Mouse (Mus musculus) neural tube, embryonic 12.5 days (tissue): ENCODE data around the gene Dusp7. TPM values are rescaled to one million over a fixed set of nuclear protein-coding genes. Genes with fewer than 3 reads are reported as not detected.

ENCODE experiments used
- ATAC-seq: fragments of 200-750 bp; cut with Nextera tagmentation; 2 replicates; pipeline ENCODE4 v1.8.0; 2017; ENCODE audit warnings: low read depth, mild to moderate bottlenecking, moderate TSS enrichment, moderate library complexity; ENCODE audit not compliant: low FRiP score
- H3K27ac ChIP-seq: fragments of 300-500 bp; sonication (generic); 2 replicates; pipeline ENCODE4 v1.5.1; 2016
- H3K27me3 ChIP-seq: fragments of 300-500 bp; sonication (generic); replicated peaks from 2 replicates; pipeline ENCODE4 v1.6.1; 2016; ENCODE audit warnings: mild to moderate bottlenecking
- H3K36me3 ChIP-seq: fragments of 300-500 bp; sonication (generic); 2 replicates; pipeline ENCODE4 v1.6.1; 2016; ENCODE audit warnings: mild to moderate bottlenecking
- H3K4me1 ChIP-seq: fragments of 300-500 bp; sonication (generic); 2 replicates; pipeline ENCODE4 v1.6.1; 2016
- H3K4me2 ChIP-seq: fragments of 300-500 bp; sonication (generic); replicated peaks from 2 replicates; pipeline ENCODE4 v1.6.1; 2016; ENCODE audit warnings: mild to moderate bottlenecking
- H3K4me3 ChIP-seq: fragments of 300-500 bp; sonication (generic); 2 replicates; pipeline ENCODE4 v1.5.1; 2016
- H3K9ac ChIP-seq: fragments of 300-500 bp; sonication (generic); 2 replicates; pipeline ENCODE4 v1.6.1; 2016; ENCODE audit warnings: mild to moderate bottlenecking
- H3K9me3 ChIP-seq: fragments of 300-500 bp; sonication (generic); 2 replicates; pipeline ENCODE4 v1.6.1; 2016; ENCODE audit warnings: mild to moderate bottlenecking
- WGBS: fragments of 180-500 bp; shearing (Covaris S2); methylation state at CpG from one replicate; pipeline ENCODE4 v1.1.7; 2016; 5-methylcytosine and 5-hydroxymethylcytosine counted together
- polyA plus RNA-seq: library from polyadenylated mRNA; unstranded; fragments of >200 nt; fragmentation: Nextera tagmentation; extraction: Ambion mirVana; gene quantifications from 2 replicates; pipeline ENCODE4 v1.2.1, GENCODE M21; 2016

Dusp7 gene
- polyA plus RNA-seq, 1 experiment from 2014 or later: 21.3 TPM

DNA sequence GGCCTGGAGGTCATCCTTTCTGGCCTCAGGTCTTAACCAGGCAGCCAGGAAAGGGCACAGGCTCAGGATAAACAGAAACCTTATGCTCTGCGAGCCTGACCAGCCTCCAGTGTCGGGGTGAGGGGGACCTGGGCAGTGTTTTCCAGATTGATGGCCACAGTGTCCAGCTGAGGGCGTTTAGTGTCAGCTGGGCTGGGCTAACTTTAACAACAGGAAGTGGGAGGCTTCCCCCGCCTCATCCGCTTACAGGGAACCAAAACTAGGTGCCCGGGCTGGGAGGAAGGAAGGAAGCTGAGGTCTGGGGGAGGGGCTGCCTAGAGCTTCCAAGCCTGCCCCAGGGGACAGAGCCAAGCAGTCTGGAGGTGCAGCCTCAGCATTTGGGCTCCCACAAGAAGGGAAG is 3.3 kb downstream of the Dusp7 start:
- peak overlapping the region; percentile 77 for H3K4me2 ChIP-seq
- no peak overlapping the region for H3K27ac ChIP-seq
- WGBS: 26% methylated on average over 6 of the region's 6 CpGs
- peak overlapping the region; percentile 33; the same call in 1 of the 2 replicates for H3K9ac ChIP-seq
- H3K27me3 ChIP-seq: no peaks in the 10 kb centered on the region
- H3K4me3 ChIP-seq: no peak overlapping the region
- peaks cover 35% of the 10 kb centered on the region for H3K36me3 ChIP-seq
- peaks cover 33% of the 10 kb centered on the region for H3K4me1 ChIP-seq
- H3K9me3 ChIP-seq: no peaks in the 10 kb centered on the region
- no peak for ATAC-seq

DNA sequence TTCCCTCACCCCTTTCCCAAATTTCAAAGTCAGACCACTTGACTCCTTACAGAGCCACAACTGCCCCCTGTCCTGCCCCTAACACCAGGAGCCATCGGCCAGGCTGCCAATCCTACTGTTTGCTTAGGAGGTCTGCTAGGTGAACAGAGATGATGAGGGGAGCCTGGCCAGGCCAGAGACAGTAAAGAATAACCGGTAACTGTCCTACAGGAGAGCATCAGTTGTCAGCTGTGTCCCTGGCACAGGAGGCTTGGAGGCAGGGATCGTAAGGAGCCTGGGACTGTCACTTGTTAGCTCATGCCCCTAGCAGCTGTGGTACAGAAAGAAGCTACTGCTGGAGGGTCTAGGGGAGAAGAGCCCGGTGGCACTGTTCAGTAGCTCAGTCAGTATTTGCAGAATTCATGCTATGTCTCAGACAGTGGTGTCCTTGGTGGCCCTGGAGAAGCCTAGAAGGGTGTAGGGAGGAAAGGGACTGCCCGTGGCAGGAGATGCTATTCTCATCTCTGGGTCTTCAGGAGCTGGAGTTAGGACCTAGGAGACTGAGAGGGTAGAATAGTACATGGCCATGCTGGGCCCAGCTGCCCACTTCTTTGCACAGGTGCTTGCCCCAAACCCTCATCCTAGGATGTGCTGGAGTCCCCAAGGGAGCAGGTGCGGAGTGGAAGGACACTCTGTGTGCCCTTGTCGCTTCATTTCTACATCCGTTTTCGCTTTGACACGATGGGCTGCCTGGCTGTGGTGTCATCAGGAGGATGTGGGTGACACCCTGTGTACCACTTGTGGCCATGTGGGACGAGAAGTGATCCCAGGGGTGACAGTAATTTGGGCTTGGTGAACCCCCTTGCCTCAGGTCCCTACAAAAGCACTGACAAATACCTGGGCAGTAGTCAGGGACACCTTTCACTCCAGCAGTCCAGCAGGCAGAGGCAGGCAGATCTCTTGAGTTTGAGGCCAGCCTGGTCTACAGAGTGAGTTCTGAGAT is 4.3 kb downstream of the Dusp7 start:
- Histone ChIP-seq H3K36me3 (peaks cover 44% of the 10 kb centered on the region), H3K4me2 (peak overlapping the region; percentile 77), H3K27me3 (no peaks in the 10 kb centered on the region), H3K4me3 (no peak overlapping the region), H3K9me3 (no peaks in the 10 kb centered on the region), H3K9ac (no peak overlapping the region), H3K4me1 (peaks cover 33% of the 10 kb centered on the region), H3K27ac (no peak overlapping the region)
- ATAC-seq: no peak
- WGBS: 95% methylated on average over 11 of the region's 11 CpGs

- Histone ChIP-seq H3K36me3 (peaks cover 56% of the 10 kb centered on the region), H3K4me3 (no peak overlapping the region), H3K27me3 (no peaks in the 10 kb centered on the region), H3K4me1 (peaks cover 33% of the 10 kb centered on the region), H3K4me2 (no peak overlapping the region), H3K9me3 (no peaks in the 10 kb centered on the region), H3K27ac (no peak overlapping the region), H3K9ac (no peak overlapping the region)
- ATAC-seq: no peak
- WGBS: 91% methylated on average over 7 of the region's 7 CpGs
Observed at GRCm38 (mm10) chr9:106373973-106374372, 5.5 kb downstream of the Dusp7 start.

DNA sequence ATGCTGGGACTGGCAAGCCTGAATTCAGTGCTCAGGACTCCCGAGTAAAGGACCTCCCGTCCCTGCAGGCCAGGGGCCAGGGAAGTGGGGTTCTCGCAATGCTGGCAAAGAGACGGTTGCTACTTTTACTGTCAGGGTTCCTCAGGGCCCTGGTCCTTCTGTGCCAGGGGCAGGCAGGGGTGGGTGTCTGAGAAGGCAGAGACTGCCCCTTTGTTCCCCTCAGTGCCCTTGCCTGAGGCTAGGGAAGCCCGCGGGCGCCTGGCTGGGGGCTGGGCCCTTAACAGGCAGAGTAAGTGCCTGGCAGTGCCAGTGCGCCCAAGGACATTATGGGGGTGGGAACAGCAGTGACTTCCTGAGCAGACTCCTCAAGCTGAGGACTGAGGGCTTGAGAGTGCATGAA is 8.8 kb downstream of the Dusp7 start:
- H3K4me1 ChIP-seq: peaks cover 2% of the 10 kb centered on the region; the same call in 1 of the 2 replicates
- H3K27ac ChIP-seq: no peak overlapping the region
- H3K9ac ChIP-seq: no peak overlapping the region
- H3K9me3 ChIP-seq: no peaks in the 10 kb centered on the region
- H3K27me3 ChIP-seq: no peaks in the 10 kb centered on the region
- 92% methylated on average over 8 of the region's 8 CpGs for WGBS
- H3K4me2 ChIP-seq: no peak overlapping the region
- ATAC-seq: no peak
- H3K36me3 ChIP-seq: peaks cover 49% of the 10 kb centered on the region
- H3K4me3 ChIP-seq: no peak overlapping the region

DNA sequence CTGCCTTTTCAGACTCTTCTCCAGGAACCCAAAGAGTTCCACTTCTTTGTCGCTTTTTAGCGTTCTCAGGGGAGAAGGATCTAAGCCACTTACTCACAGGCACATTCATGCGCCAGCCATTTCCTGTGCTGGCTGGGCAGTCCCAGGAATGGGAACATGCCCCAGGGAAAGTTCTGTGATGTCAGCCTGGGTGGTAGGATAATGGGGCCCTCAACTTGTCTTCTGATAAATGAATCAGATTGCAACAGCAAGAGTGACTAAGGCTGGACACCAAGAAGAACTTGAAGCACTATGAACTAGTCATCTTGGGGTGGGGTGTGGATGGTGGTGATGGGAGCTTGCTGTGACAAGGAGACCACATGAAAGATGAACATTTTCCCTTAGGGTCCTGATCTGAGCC is 9.6 kb downstream of the Dusp7 start:
- Histone ChIP-seq H3K27ac (no peak overlapping the region), H3K9me3 (no peaks in the 10 kb centered on the region), H3K36me3 (peaks cover 41% of the 10 kb centered on the region), H3K4me1 (peaks cover under 1% of the 10 kb centered on the region; the same call in 1 of the 2 replicates), H3K4me2 (no peak overlapping the region), H3K9ac (no peak overlapping the region), H3K27me3 (no peaks in the 10 kb centered on the region), H3K4me3 (no peak overlapping the region)
- ATAC-seq: no peak
- WGBS: 86% methylated on average over 3 of the region's 3 CpGs

DNA sequence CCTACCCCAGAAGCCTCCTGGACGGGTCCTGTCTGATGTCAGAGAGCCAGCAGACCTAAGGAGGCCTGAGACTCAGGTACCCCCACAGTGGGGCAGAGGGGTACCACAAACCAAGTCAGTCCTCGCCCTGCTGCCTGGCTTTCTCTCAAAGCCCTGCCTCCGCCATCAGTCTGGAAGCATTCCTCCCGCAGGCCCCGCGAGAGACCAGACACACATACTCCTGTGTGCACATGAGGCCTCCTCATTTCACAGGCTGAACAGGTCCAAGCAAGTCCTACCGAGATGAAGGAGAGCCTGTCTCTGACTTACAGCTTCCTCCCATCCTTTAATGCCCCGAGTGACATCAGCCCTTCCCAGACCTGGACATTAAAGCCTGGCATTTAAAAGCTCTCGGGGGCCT is 10.3 kb downstream of the Dusp7 start:
- no peaks in the 10 kb centered on the region for H3K9me3 ChIP-seq
- WGBS: 73% methylated on average over 9 of the region's 9 CpGs
- no peak for ATAC-seq
- H3K4me1 ChIP-seq: peaks cover 7% of the 10 kb centered on the region
- H3K36me3 ChIP-seq: peaks cover 34% of the 10 kb centered on the region
- H3K27ac ChIP-seq: no peak overlapping the region
- H3K4me2 ChIP-seq: no peak overlapping the region
- H3K27me3 ChIP-seq: no peaks in the 10 kb centered on the region
- no peak overlapping the region for H3K4me3 ChIP-seq
- H3K9ac ChIP-seq: no peak overlapping the region

GRCm38 (mm10) chr9:106386181-106386864 is 17.9 kb downstream of the Dusp7 start:
- peaks cover 19% of the 10 kb centered on the region for H3K4me1 ChIP-seq
- no peak overlapping the region for H3K4me2 ChIP-seq
- 89% methylated on average over 12 of the region's 12 CpGs for WGBS
- H3K27ac ChIP-seq: no peak overlapping the region
- ATAC-seq: no peak
- H3K36me3 ChIP-seq: no peaks in the 10 kb centered on the region
- no peak overlapping the region for H3K9ac ChIP-seq
- H3K27me3 ChIP-seq: no peaks in the 10 kb centered on the region
- H3K9me3 ChIP-seq: no peaks in the 10 kb centered on the region
- no peak overlapping the region for H3K4me3 ChIP-seq

- ATAC-seq: no peak
- Histone ChIP-seq H3K4me1 (peaks cover 12% of the 10 kb centered on the region; the same call in 1 of the 2 replicates), H3K4me2 (no peak overlapping the region), H3K27ac (no peak overlapping the region), H3K9me3 (no peaks in the 10 kb centered on the region), H3K4me3 (no peak overlapping the region), H3K27me3 (no peaks in the 10 kb centered on the region), H3K9ac (no peak overlapping the region), H3K36me3 (no peaks in the 10 kb centered on the region)
- 82% methylated on average over 11 of the region's 11 CpGs for WGBS
Observed at GRCm38 (mm10) chr9:106392828-106393527, 24.5 kb downstream of the Dusp7 start.

- no peak overlapping the region for H3K4me2 ChIP-seq
- no peak for ATAC-seq
- H3K9me3 ChIP-seq: no peaks in the 10 kb centered on the region
- 97% methylated on average over 8 of the region's 8 CpGs for WGBS
- H3K27ac ChIP-seq: no peak overlapping the region
- peaks cover 12% of the 10 kb centered on the region; the same call in 1 of the 2 replicates for H3K4me1 ChIP-seq
- H3K4me3 ChIP-seq: no peak overlapping the region
- H3K9ac ChIP-seq: no peak overlapping the region
- H3K27me3 ChIP-seq: no peaks in the 10 kb centered on the region
- no peaks in the 10 kb centered on the region for H3K36me3 ChIP-seq
Observed at GRCm38 (mm10) chr9:106393548-106393947, 25.1 kb downstream of the Dusp7 start.

GRCm38 (mm10) chr9:106394649-106395602 is 26.5 kb downstream of the Dusp7 start:
- 54% methylated on average over 11 of the region's 11 CpGs for WGBS
- no peak overlapping the region for H3K27ac ChIP-seq
- ATAC-seq: peak; percentile 44
- no peaks in the 10 kb centered on the region for H3K27me3 ChIP-seq
- no peaks in the 10 kb centered on the region for H3K36me3 ChIP-seq
- no peak overlapping the region for H3K4me3 ChIP-seq
- H3K4me2 ChIP-seq: no peak overlapping the region
- H3K4me1 ChIP-seq: peaks cover 12% of the 10 kb centered on the region; the same call in 1 of the 2 replicates
- H3K9me3 ChIP-seq: no peaks in the 10 kb centered on the region
- no peak overlapping the region for H3K9ac ChIP-seq

DNA sequence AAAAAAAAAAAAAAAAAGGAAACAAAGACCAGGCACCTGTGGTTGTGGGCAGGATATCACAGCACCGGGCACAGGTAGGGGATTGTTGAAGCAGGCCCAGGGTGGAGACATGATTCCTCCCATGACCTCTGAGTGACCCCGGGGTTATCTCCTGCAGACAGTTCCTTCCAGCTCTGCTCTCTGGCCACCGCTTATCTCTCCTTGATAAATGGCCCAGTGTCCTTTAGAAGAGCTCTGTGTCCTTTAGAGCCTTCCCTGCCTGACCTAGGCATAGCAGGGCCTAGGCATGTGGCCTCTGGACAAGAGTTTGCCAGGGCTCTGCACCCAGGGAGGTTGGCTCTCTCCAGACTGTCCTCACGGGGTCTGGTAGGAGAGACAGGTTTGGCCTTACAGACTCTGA is 29.3 kb downstream of the Dusp7 start:
- ATAC-seq: no peak
- no peak overlapping the region for H3K27ac ChIP-seq
- peaks cover 12% of the 10 kb centered on the region; the same call in 1 of the 2 replicates for H3K4me1 ChIP-seq
- no peak overlapping the region for H3K4me3 ChIP-seq
- WGBS: 82% methylated on average over 4 of the region's 4 CpGs
- no peak overlapping the region for H3K9ac ChIP-seq
- no peaks in the 10 kb centered on the region for H3K9me3 ChIP-seq
- no peak overlapping the region for H3K4me2 ChIP-seq
- no peaks in the 10 kb centered on the region for H3K36me3 ChIP-seq
- no peaks in the 10 kb centered on the region for H3K27me3 ChIP-seq
